Mouse (Mus musculus) ES-E14 (cell line): ENCODE measurements around the gene Pvr.

ENCODE experiments used
- CHD2 ChIP-seq: IDR thresholded peaks from 2 replicates; pipeline ENCODE4 v1.6.1; 2014; ENCODE audit warnings: mild to moderate bottlenecking, low read depth, low read length, inconsistent platforms
- HCFC1 ChIP-seq: IDR thresholded peaks from 2 replicates; pipeline ENCODE4 v1.6.1; 2012; ENCODE audit warnings: low read length, inconsistent platforms, borderline replicate concordance; ENCODE audit not compliant: insufficient read depth
- MAFK ChIP-seq: IDR thresholded peaks from 2 replicates; pipeline ENCODE4 v1.6.1; 2014; ENCODE audit warnings: mild to moderate bottlenecking, low read depth, low read length, inconsistent platforms; ENCODE audit not compliant: insufficient read depth
- ZC3H11A ChIP-seq: IDR thresholded peaks from 2 replicates; pipeline ENCODE4 v1.6.1; 2012; ENCODE audit warnings: low read depth, mild to moderate bottlenecking, inconsistent platforms, low read length, borderline replicate concordance
- ZNF384 ChIP-seq: IDR thresholded peaks from 2 replicates; pipeline ENCODE4 v1.6.1; 2012; ENCODE audit warnings: low read depth, low read length, inconsistent platforms

GRCm38 (mm10) chr7:19871137-19871621 is 49.8 kb downstream of the Pvr start:
- TF ChIP-seq ZC3H11A (no peak), ZNF384 (no peak), CHD2 (no peak), HCFC1 (no peak), MAFK (no peak)
